ENCODE assay signal across 25 mouse cellular contexts in the genomic region with DNA sequence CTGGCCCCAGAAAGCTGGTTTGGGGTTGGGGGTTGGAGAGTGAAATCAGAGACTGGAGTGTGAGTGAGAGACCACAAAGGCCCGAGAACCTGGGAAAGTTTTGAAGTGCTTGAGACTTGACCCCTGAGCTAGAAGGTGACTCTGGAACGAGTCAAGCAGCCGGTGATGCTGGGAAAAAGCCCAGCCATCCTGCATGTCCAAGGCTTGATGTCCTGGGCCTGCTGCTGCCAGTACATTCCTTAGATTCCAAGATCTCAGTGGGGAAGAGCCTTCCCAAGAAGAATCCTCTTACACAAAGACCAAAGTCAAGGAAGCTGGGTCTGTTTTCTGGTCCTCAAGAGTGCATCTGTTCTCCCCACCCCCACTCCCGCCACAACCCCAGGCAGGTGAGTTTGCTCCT. TPM values are rescaled to one million over a fixed set of nuclear protein-coding genes. Genes with fewer than 3 reads are reported as not detected.
"Had no signal": no experiment of that assay in that cellular context is flagged by ENCODE, and none has a peak within 500 bp of the region (broad histone marks: within the 10 kb centered on the region; RNA-seq: fewer than 3 reads in every experiment).

No protein-coding gene starts in this region.

- H3K27ac ChIP-seq: kidney, embryonic 15.5 days; left cerebral cortex, adult 2 months; liver, embryonic 13.5 days; midbrain, embryonic 10.5 days; midbrain, embryonic 13.5 days; neural tube, embryonic 13.5 days; stomach, postnatal 0 days had no signal

- ATAC-seq: midbrain, embryonic 13.5 days; midbrain, embryonic 16.5 days had no signal

- H3K4me1 ChIP-seq: liver, embryonic 13.5 days had no signal

- DNase-seq: kidney, adult 8-10 months; kidney, postnatal 10 days; kidney, postnatal 36 days; layer of hippocampus, postnatal 36 days; liver, embryonic 13.5 days; lung, adult 2 months; lung, postnatal 14 days; lung, postnatal 4 days; right cerebral cortex, adult 18-20 months; right cerebral cortex, postnatal 14 days; right cerebral cortex, postnatal 4 days; thymus, adult 18-20 months; thymus, postnatal 14 days; thymus, postnatal 4 days had no signal

- H3K9ac ChIP-seq: kidney, embryonic 15.5 days; liver, embryonic 13.5 days; midbrain, embryonic 13.5 days; neural tube, embryonic 13.5 days had no signal

- H3K27me3 ChIP-seq: neural tube, embryonic 13.5 days had no signal

- H3K9me3 ChIP-seq: kidney, embryonic 15.5 days; liver, embryonic 13.5 days; midbrain, embryonic 10.5 days; midbrain, embryonic 13.5 days; neural tube, embryonic 13.5 days had no signal

- H3K36me3 ChIP-seq: kidney, embryonic 15.5 days; liver, embryonic 13.5 days; midbrain, embryonic 10.5 days; midbrain, embryonic 13.5 days; neural tube, embryonic 13.5 days had no signal

- H3K4me3 ChIP-seq: kidney, embryonic 15.5 days; left cerebral cortex, adult 2 months; liver, embryonic 13.5 days; midbrain, embryonic 10.5 days; midbrain, embryonic 13.5 days; myocyte; neural tube, embryonic 13.5 days had no signal

RNA-seq across cellular contexts. Expression of a gene that starts 47.3 kb away (rescaled TPM):
- total RNA-seq: liver, adult 2 months; monocyte, adult 5-6 weeks; neutrophil, adult 5-6 weeks had no signal
- polyA plus RNA-seq: liver, adult 2 months had no signal
